Mouse (Mus musculus) heart, postnatal 0 days (tissue): ENCODE results near the gene Prkcb.

Source experiments
- CTCF ChIP-seq: IDR thresholded peaks from 2 replicates; pipeline ENCODE4 v1.5.1; 2016; ENCODE audit warnings: antibody characterized with exemption, control low read depth, low read depth
- EP300 ChIP-seq: IDR thresholded peaks from 2 replicates; pipeline ENCODE4 v1.6.1; 2016; ENCODE audit warnings: antibody characterized with exemption, low read depth

- no peak for TF ChIP-seq EP300
- TF ChIP-seq CTCF = no peak
Observed at GRCm38 (mm10) chr7:122415387-122415786, 126.8 kb downstream of the Prkcb start.
